Mouse (Mus musculus) forebrain, postnatal 0 days (tissue): ENCODE measurements around the gene Smim27. TPM values are rescaled to one million over a fixed set of nuclear protein-coding genes. Genes with fewer than 3 reads are reported as not detected.

Experiments
- ATAC-seq: fragments of 200-750 bp; cut with Nextera tagmentation; 2 replicates; pipeline ENCODE4 v1.8.0; 2017; ENCODE audit warnings: mild to moderate bottlenecking, moderate library complexity
- DNase-seq: peaks from one replicate; pipeline ENCODE4 v3.0.0-alpha.2; 2015
- H3K27ac ChIP-seq: fragments of 300-500 bp; sonication (generic); 2 replicates; pipeline ENCODE4 v1.5.1; 2014; ENCODE audit warnings: low read depth, mild to moderate bottlenecking, antibody characterized with exemption, low read length, moderate library complexity, mixed read lengths
- H3K27me3 ChIP-seq: fragments of 300-500 bp; sonication (generic); 2 replicates; pipeline ENCODE4 v1.6.1; 2014; ENCODE audit warnings: mild to moderate bottlenecking, low read length, mixed read lengths; ENCODE audit not compliant: insufficient read depth
- H3K36me3 ChIP-seq: fragments of 300-500 bp; sonication (generic); 2 replicates; pipeline ENCODE4 v1.6.1; 2014; ENCODE audit warnings: mild to moderate bottlenecking, moderate library complexity; ENCODE audit not compliant: insufficient read depth
- H3K4me1 ChIP-seq: fragments of 300-500 bp; sonication (generic); 2 replicates; pipeline ENCODE4 v1.6.1; 2014; ENCODE audit warnings: antibody characterized with exemption; ENCODE audit not compliant: insufficient read depth
- H3K4me2 ChIP-seq: fragments of 300-500 bp; sonication (generic); 2 replicates; pipeline ENCODE4 v1.6.1; 2014; ENCODE audit warnings: low read depth, mild to moderate bottlenecking, moderate library complexity
- H3K4me3 ChIP-seq: fragments of 300-500 bp; sonication (generic); 2 replicates; pipeline ENCODE4 v1.5.1; 2014; ENCODE audit warnings: low read depth, low read length, mixed read lengths
- H3K9ac ChIP-seq: fragments of 300-500 bp; sonication (generic); 2 replicates; pipeline ENCODE4 v1.6.1; 2014; ENCODE audit warnings: mild to moderate bottlenecking
- H3K9me3 ChIP-seq: fragments of 300-500 bp; sonication (generic); 2 replicates; pipeline ENCODE4 v1.6.1; 2016; ENCODE audit warnings: low read length
- CTCF ChIP-seq: sonication (generic); IDR thresholded peaks from 2 replicates; pipeline ENCODE4 v1.5.1; 2016; ENCODE audit warnings: antibody characterized with exemption, control low read depth, low read depth
- WGBS: fragments of 180-500 bp; shearing (Covaris S2); extraction: QIAGEN DNeasy Blood & Tissue Kit; methylation state at CpG from one replicate; pipeline ENCODE4 v1.1.7; 2014; 5-methylcytosine and 5-hydroxymethylcytosine counted together
- polyA plus RNA-seq: library from polyadenylated mRNA; unstranded; fragments of >200 nt; fragmentation: Nextera tagmentation; extraction: Ambion mirVana; gene quantifications from 2 replicates; pipeline ENCODE4 v1.2.1, GENCODE M21; 2015
- total RNA-seq: library from RNA; depleted of rRNA; stranded (reverse); fragments of >200 nt; gene quantifications from 2 replicates; pipeline ENCODE4 v1.2.3, GENCODE M21; 2014

The Smim27 gene
- total and polyA plus RNA-seq, 2 experiments from 2014 or later, result 3.8 to 17.0 TPM

DNA sequence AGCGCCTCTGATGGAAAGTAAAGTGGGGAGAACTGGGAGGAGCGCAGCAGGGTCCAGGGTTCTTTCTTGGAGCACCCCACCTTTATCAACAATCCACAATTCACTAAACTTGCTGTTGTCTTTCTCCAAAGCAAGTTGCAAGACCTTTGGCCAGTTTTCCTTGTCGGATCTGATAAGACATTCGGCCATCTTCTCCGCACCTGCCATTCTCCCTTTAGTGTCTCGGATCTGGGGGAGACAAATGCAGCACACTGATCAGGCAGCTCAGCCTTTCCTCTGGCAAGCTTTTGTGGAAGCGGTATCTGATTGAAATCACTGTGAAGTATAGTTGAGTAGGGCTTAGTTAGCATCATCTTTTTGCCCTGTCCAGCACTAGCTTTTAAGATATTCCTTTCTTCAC is 41.5 kb upstream of the Smim27 start:
- no peaks in the 10 kb centered on the region for H3K9me3 ChIP-seq
- no peak for TF ChIP-seq CTCF
- WGBS, result 93% methylated on average over 7 of the region's 7 CpGs
- H3K27ac ChIP-seq, result no peak overlapping the region
- no peaks in the 10 kb centered on the region for H3K36me3 ChIP-seq
- DNase-seq, result no peak
- ATAC-seq, result no peak
- no peak overlapping the region for H3K4me2 ChIP-seq
- H3K9ac ChIP-seq, result no peak overlapping the region
- no peaks in the 10 kb centered on the region for H3K27me3 ChIP-seq
- H3K4me1 ChIP-seq, result no peaks in the 10 kb centered on the region
- H3K4me3 ChIP-seq, result no peak overlapping the region

DNA sequence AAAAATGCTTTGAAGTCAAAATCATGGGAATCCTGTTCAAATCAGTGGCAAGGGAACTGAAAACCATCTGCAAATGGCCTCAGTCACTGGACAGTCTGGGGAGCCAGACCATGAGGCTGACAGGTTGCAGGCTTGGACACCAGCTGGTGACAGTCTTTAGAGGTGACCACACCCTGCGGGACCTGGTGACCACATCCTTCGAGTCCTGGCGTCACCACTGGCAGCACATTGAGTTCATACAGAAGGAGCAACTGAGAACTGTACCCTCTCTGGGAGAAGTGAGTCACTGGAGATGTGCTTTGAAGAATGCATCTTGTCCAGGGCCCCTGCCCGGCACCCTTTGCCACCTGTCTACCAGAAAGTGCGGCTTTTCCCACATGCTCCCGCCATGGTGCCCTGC is 39.7 kb upstream of the Smim27 start:
- TF ChIP-seq CTCF, result no peak

DNA sequence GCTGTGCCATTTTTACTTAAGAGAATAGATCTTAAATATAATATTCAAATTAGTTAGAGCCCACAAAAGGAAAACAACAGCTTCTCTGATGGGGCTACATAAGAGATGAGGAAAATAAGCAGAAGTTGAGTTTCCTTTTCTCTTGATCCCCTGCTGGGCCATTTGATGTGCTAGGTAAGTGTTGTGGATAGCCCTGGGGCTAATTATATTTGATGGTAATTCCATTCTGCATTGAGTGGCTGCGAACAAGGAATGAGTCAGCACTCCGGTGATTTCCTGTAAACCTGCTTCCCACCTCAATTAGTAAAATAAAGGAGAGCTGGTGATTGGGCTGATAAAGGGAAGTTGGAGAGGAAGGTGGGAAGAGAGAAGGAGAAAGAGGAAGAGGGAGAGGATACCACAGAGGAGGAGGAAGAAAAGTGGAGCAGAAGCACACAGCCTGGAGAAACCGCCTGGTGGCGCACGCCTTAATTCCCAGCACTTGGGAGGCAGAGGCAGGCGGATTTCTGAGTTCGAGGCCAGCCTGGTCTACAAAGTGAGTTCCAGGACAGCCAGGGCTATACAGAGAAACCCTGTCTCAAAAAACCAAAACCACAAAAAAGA is 36.2 kb upstream of the Smim27 start:
- DNase-seq, result no peak
- no peaks in the 10 kb centered on the region for H3K36me3 ChIP-seq
- no peak for TF ChIP-seq CTCF
- H3K4me2 ChIP-seq, result no peak overlapping the region
- H3K4me1 ChIP-seq, result no peaks in the 10 kb centered on the region
- 92% methylated on average over 7 of the region's 7 CpGs for WGBS
- no peaks in the 10 kb centered on the region for H3K27me3 ChIP-seq
- H3K9ac ChIP-seq, result no peak overlapping the region
- no peak overlapping the region for H3K27ac ChIP-seq
- H3K9me3 ChIP-seq, result no peaks in the 10 kb centered on the region
- ATAC-seq, result no peak
- no peak overlapping the region for H3K4me3 ChIP-seq

More for the DNA sequence above, 39.7 kb upstream of the Smim27 start:
- DNase-seq (no peak), ATAC-seq (no peak)
- H3K4me3 ChIP-seq, result no peak overlapping the region
- H3K27ac ChIP-seq, result no peak overlapping the region
- no peaks in the 10 kb centered on the region for H3K9me3 ChIP-seq
- no peaks in the 10 kb centered on the region for H3K36me3 ChIP-seq
- 92% methylated on average over 6 of the region's 6 CpGs for WGBS
- no peak overlapping the region for H3K9ac ChIP-seq
- no peak overlapping the region for H3K4me2 ChIP-seq
- H3K27me3 ChIP-seq, result no peaks in the 10 kb centered on the region
- no peaks in the 10 kb centered on the region for H3K4me1 ChIP-seq

DNA sequence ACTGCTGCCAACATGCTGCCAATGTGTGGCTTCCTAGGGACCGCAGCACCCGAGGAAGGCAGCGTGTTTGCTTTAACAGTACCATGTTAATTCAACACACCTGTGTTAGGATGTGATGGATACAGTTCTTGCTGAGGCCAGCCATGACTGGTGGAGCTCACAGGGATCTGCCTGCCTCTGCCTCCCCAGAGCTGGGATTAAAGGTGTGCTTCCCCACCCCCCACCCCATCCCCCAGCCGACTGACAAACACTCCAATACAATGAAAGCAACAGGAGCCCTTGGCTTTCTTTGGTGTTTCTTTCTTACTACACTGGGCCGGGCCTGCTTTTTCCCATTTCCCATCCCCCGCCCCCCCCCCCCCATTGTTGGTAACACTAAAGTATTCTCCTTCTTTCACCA is 35.1 kb upstream of the Smim27 start:
- H3K9ac ChIP-seq, result no peak overlapping the region
- peaks cover 5% of the 10 kb centered on the region; the same call in 1 of the 2 replicates for H3K4me1 ChIP-seq
- no peaks in the 10 kb centered on the region for H3K36me3 ChIP-seq
- ATAC-seq (no peak), DNase-seq (no peak)
- H3K27ac ChIP-seq, result no peak overlapping the region
- 71% methylated on average over 6 of the region's 6 CpGs for WGBS
- H3K4me2 ChIP-seq, result no peak overlapping the region
- TF ChIP-seq CTCF, result no peak
- no peaks in the 10 kb centered on the region for H3K27me3 ChIP-seq
- no peak overlapping the region for H3K4me3 ChIP-seq
- H3K9me3 ChIP-seq, result no peaks in the 10 kb centered on the region

DNA sequence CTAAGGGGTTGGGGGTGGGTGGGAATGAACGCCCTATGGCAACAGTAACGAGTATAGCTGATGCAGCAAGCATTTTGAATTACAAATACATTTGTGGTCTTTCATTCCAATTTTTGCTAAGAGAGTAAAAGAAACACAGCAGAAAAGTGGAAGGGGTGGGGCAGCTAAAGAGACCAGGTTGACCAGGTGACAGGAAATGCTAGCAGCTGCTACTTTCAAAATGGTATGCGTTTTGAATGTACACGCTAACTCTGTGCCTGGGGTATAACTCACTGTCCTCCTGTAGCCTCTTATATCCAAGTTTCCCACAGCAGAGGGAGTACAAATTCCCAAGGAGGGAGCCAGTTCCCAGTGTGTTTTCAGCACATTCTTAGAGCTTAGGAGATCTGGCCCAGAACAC is 32.5 kb upstream of the Smim27 start:
- 74% methylated on average over 4 of the region's 4 CpGs for WGBS

DNA sequence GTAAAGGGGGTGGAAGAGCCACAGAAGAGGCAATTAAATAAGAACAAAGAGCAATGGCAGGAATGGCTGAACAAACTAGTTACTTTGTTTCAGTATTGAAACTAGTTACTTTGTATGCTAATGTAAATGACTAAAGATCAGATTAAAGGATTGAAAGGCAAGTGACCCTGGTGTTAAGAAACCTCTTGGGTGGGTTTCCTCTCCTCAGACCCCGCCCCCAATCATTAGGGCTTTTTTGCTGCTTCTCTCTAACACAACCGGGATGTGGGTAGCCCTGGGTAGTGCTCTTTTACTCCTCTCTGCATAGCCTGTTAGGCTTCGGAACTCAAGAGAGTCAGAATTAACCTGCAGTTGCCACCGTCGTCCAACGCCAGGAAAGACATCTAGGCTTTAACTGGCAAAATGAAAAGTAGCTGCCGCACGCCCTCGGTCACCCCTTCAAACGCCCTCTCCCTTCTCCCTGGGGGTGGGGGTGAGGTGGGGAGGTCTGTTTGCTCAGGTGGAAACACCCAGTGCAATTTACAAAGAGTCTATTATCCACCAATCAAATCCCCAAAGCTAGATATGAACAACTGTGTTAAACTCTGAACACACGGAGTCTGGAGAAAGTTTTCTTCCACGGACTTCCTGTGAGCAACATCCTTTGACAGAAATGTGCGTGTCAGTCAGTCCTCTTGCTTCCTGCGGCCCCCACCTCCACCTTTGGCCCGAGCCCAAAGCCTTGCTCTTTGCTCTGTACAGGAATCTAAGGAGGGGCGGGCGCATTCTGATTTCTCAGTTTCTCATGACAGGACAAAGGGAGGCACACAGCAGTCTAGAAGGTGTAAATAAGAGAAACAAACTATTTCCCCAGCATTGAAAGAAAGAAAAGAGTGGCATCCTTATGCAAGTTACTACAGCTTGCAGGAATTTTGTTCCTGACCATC is 30.6 kb upstream of the Smim27 start:
- peak overlapping the region; percentile 64 for H3K4me2 ChIP-seq
- DNase-seq (no peak), ATAC-seq (no peak)
- peak overlapping the region; percentile 40 for H3K4me3 ChIP-seq
- no peak overlapping the region; the same call in 1 of the 2 replicates for H3K27ac ChIP-seq
- no peaks in the 10 kb centered on the region for H3K9me3 ChIP-seq
- no peaks in the 10 kb centered on the region for H3K36me3 ChIP-seq
- peaks cover 5% of the 10 kb centered on the region; the same call in 1 of the 2 replicates for H3K4me1 ChIP-seq
- no peaks in the 10 kb centered on the region for H3K27me3 ChIP-seq
- peak overlapping the region; percentile 42; the same call in 1 of the 2 replicates for H3K9ac ChIP-seq
- TF ChIP-seq CTCF, result no peak
- 2% methylated on average over 17 of the region's 17 CpGs for WGBS

More for the DNA sequence above, 32.5 kb upstream of the Smim27 start:
- Histone ChIP-seq H3K36me3 (no peaks in the 10 kb centered on the region), H3K4me2 (no peak overlapping the region), H3K27me3 (no peaks in the 10 kb centered on the region), H3K4me3 (no peak overlapping the region), H3K4me1 (peaks cover 5% of the 10 kb centered on the region; the same call in 1 of the 2 replicates), H3K27ac (no peak overlapping the region), H3K9ac (no peak overlapping the region), H3K9me3 (no peaks in the 10 kb centered on the region)
- DNase-seq (no peak), ATAC-seq (no peak)
- no peak for TF ChIP-seq CTCF
